Mouse (Mus musculus): ENCODE data around the gene Smyd3. TPM values are rescaled to one million over a fixed set of nuclear protein-coding genes. Genes with fewer than 3 reads are reported as not detected.

Gene Smyd3
- polyA plus RNA-seq, 1 experiment from 2014 or later: 16.1 TPM

DNA sequence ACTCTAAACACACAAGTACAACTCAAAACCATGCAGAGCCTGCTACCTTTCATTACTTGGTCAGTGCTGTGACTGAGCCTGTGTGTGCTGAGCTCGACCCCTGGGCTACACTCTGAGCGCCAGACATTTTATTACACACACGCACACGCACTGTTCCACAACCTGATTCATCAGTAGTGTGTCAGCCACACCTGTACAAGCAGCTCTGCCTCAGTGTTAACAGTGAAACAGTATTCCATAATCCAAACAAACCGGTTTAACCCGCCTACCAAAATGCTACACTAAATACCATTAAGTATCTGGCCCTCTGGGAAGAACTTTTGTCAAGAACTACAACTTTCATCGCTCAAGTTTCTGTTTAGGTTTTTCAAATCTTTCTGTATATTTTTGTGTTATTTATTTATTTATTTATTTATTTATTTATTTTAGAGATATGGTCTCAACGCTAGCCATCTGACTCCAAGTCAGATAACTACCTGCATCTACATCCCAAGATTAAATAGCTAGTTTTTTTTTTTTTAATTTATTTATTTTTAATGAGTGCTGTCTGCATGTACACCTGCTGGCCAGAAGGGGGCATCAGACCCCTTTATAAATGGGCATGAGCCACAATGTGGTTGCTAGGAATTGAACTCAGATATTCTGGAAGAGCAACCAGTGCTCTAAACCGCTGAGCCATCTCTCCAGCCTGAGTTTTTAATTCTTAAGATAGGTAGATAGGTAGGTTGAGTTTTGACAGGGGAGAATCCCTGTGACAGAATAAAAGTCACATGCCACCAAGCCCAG lies 11.1 kb downstream of the Smyd3 start:
- H3K27ac ChIP-seq: no peak overlapping the region
- 57% methylated on average over 9 of the region's 9 CpGs for WGBS
- DNase-seq (ENCODE audit: low spot score): no peak

GRCm38 (mm10) chr1:179502565-179502964 lies 15.3 kb downstream of the Smyd3 start:
- H3K27ac ChIP-seq: no peak overlapping the region
- H3K4me1 ChIP-seq: peaks cover 6% of the 10 kb centered on the region; the same call in 1 of the 2 replicates
- no peak for DNase-seq (ENCODE audit: low spot score)
- 16% methylated on average over 3 of the region's 3 CpGs for WGBS
- H3K27me3 ChIP-seq (ENCODE audit: insufficient read depth, poor library complexity, severe bottlenecking): no peaks in the 10 kb centered on the region
- H3K36me3 ChIP-seq: 0 out of 2 replicates have a peak, but pooled peaks cover under 1% of the 10 kb centered on the region
- H3K9me3 ChIP-seq: no peaks in the 10 kb centered on the region
- H3K4me3 ChIP-seq: no peak overlapping the region

More for the DNA sequence above, 11.1 kb downstream of the Smyd3 start:
- Histone ChIP-seq H3K36me3 (no peaks in the 10 kb centered on the region), H3K9me3 (no peaks in the 10 kb centered on the region), H3K27me3 (ENCODE audit: insufficient read depth, poor library complexity, severe bottlenecking) (no peaks in the 10 kb centered on the region), H3K4me3 (no peak overlapping the region), H3K4me1 (peaks cover 3% of the 10 kb centered on the region; the same call in 1 of the 2 replicates)

- no peaks in the 10 kb centered on the region for H3K9me3 ChIP-seq
- no peak for DNase-seq (ENCODE audit: low spot score)
- 0 out of 2 replicates have a peak, but pooled peaks cover 3% of the 10 kb centered on the region for H3K36me3 ChIP-seq
- H3K27me3 ChIP-seq (ENCODE audit: insufficient read depth, poor library complexity, severe bottlenecking): no peaks in the 10 kb centered on the region
- peaks cover 6% of the 10 kb centered on the region; the same call in 1 of the 2 replicates for H3K4me1 ChIP-seq
- WGBS: 62% methylated on average over 3 of the region's 3 CpGs
- H3K27ac ChIP-seq: no peak overlapping the region
- no peak overlapping the region for H3K4me3 ChIP-seq
Measured at GRCm38 (mm10) chr1:179499257-179499656, 18.6 kb downstream of the Smyd3 start.

DNA sequence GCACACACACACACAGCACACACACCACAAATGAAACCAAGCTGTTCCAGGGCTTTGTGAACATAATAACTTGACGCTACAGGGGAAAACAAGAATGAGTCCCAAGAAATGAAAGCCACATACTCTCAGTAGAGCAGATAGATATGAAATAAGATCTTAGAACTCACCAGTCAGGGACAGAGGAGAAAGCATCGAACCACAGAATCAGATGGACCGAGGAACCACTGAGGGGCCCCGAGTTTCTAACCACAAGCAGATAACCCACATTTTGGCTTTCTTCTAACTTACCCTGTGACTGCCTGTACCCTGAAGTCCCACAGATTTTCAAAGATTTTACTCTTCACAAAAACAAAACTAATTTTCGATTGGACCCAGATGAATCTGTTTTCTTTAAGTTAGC lies 24.9 kb downstream of the Smyd3 start:
- no peak for DNase-seq (ENCODE audit: low spot score)
- H3K36me3 ChIP-seq: peaks cover 6% of the 10 kb centered on the region; the same call in 1 of the 2 replicates
- H3K27me3 ChIP-seq (ENCODE audit: insufficient read depth, poor library complexity, severe bottlenecking): no peaks in the 10 kb centered on the region
- H3K4me1 ChIP-seq: peaks cover 7% of the 10 kb centered on the region
- 84% methylated on average over 5 of the region's 5 CpGs for WGBS
- H3K27ac ChIP-seq: no peak overlapping the region
- H3K4me3 ChIP-seq: no peak overlapping the region
- H3K9me3 ChIP-seq: no peaks in the 10 kb centered on the region

- Histone ChIP-seq H3K4me3 (no peak overlapping the region), H3K9me3 (no peaks in the 10 kb centered on the region), H3K4me1 (peaks cover 24% of the 10 kb centered on the region), H3K36me3 (peaks cover 3% of the 10 kb centered on the region; the same call in 1 of the 2 replicates), H3K27ac (no peak overlapping the region), H3K27me3 (ENCODE audit: insufficient read depth, poor library complexity, severe bottlenecking) (no peaks in the 10 kb centered on the region)
- WGBS: 93% methylated on average over 5 of the region's 5 CpGs
- DNase-seq (ENCODE audit: low spot score): no peak
Measured at GRCm38 (mm10) chr1:179488520-179488919, 29.3 kb downstream of the Smyd3 start.

- peaks cover 3% of the 10 kb centered on the region; the same call in 1 of the 2 replicates for H3K36me3 ChIP-seq
- H3K4me3 ChIP-seq: no peak overlapping the region
- H3K27me3 ChIP-seq (ENCODE audit: insufficient read depth, poor library complexity, severe bottlenecking): no peaks in the 10 kb centered on the region
- no peaks in the 10 kb centered on the region for H3K9me3 ChIP-seq
- DNase-seq (ENCODE audit: low spot score): no peak
- peaks cover 24% of the 10 kb centered on the region for H3K4me1 ChIP-seq
- WGBS: 58% methylated on average over 5 of the region's 5 CpGs
- H3K27ac ChIP-seq: no peak overlapping the region
Measured at GRCm38 (mm10) chr1:179487990-179488389, 29.9 kb downstream of the Smyd3 start.

DNA sequence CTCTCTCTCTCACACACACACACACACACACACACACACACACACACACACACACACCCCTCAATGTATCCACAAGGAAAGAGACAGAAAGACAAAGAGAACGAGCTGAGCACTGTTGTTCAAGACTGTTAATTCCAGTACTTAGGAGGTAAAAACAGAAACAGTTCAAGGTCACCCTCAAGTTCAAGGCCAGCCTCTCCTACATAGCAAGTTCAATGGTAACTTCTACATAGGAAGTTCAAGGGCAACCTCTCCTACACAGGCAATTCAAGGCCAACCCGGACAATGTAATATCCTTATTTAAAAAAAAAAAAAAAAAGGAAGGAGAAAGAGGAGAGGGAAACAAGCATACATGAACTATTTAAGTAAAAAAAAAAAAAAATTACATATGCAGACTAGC lies 30.6 kb downstream of the Smyd3 start:
- WGBS: 84% methylated on average over 2 of the region's 2 CpGs
- Histone ChIP-seq H3K36me3 (peaks cover 3% of the 10 kb centered on the region; the same call in 1 of the 2 replicates), H3K4me3 (no peak overlapping the region), H3K27ac (peak overlapping the region; percentile 22; the same call in 1 of the 2 replicates), H3K4me1 (peaks cover 24% of the 10 kb centered on the region), H3K9me3 (no peaks in the 10 kb centered on the region), H3K27me3 (ENCODE audit: insufficient read depth, poor library complexity, severe bottlenecking) (no peaks in the 10 kb centered on the region)
- no peak for DNase-seq (ENCODE audit: low spot score)

DNA sequence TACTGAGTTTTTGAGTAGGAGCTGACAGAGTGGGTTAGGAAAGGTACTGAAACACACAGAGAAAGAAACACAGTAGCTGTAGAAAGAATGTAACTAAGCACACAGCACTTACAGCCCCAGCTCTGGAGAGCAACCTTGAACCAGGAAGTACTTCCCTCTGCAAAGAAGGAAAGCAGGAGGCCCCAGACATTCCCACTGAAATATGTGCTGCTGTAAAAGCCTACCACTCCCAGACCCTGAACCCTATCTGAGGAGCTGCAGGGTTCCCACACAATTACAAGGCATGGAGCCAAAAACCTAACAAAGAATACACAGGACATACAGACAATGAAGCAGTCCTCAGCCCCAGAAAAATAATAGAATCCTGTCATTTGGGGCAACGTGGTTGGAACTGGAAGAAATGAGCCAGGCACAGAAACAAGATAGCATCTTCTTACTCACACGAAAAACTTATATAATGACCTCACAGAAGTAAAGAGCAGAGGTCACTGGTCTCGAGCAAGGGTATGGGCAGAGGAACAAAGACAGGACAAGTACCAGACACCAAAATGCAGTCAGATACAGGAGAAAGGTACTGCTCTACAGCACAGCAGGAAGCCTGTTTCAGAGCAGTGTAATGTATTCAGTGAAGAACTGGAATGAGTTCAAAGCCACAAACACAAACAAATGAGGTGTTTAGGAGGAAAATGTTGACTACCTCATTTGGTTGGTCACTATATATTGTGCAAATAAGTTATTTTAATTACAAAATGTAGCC lies 31.9 kb downstream of the Smyd3 start:
- 33% methylated on average over 3 of the region's 3 CpGs for WGBS
- no peak for DNase-seq (ENCODE audit: low spot score)
- peak overlapping the region; percentile 69 for H3K27ac ChIP-seq

GRCm38 (mm10) chr1:179480862-179481261 lies 37.0 kb downstream of the Smyd3 start:
- Histone ChIP-seq H3K4me3 (no peak overlapping the region), H3K9me3 (no peaks in the 10 kb centered on the region), H3K4me1 (peaks cover 19% of the 10 kb centered on the region), H3K36me3 (no peaks in the 10 kb centered on the region), H3K27me3 (ENCODE audit: insufficient read depth, poor library complexity, severe bottlenecking) (no peaks in the 10 kb centered on the region), H3K27ac (no peak overlapping the region)
- no peak for DNase-seq (ENCODE audit: low spot score)
- 84% methylated on average over 4 of the region's 4 CpGs for WGBS

More for the DNA sequence above, 31.9 kb downstream of the Smyd3 start:
- Histone ChIP-seq H3K27me3 (ENCODE audit: insufficient read depth, poor library complexity, severe bottlenecking) (no peaks in the 10 kb centered on the region), H3K4me3 (no peak overlapping the region), H3K4me1 (peaks cover 24% of the 10 kb centered on the region), H3K36me3 (peaks cover 3% of the 10 kb centered on the region; the same call in 1 of the 2 replicates), H3K9me3 (no peaks in the 10 kb centered on the region)

DNA sequence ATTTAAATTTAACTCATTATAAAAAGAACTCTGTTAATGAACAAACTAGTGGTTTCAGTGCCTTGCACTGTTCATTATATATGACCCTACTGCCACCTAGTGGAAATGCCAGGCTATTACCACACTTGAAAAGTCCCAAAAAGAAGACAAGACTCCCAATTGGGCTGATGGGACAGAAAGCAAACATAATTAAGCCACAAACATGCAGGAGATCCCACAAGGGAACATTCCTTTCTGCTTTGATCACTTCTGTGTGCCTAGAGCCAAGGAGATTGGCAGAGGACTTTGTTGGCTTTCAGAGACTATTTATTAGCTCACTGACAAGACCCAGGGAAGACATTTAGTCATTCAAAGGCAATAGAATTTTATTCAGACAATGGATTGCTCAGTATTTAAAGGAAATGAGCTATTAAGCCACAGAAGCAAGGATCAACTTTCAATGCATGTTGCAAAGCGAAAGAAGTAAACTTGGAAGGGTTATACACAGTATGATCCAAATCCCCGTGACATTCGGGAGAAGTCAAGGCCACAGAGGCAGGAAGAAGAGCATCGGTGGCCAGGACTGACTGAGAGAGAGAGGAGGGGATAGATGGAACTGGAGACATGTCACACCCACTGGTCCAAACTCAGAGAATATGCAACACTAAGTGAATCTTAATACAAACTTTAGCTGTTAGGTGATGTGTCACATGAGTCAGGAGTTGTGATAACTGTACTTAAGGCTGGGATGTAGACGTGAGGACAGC lies 40.5 kb downstream of the Smyd3 start:
- H3K9me3 ChIP-seq: peaks cover 8% of the 10 kb centered on the region
- 83% methylated on average over 5 of the region's 5 CpGs for WGBS

DNA sequence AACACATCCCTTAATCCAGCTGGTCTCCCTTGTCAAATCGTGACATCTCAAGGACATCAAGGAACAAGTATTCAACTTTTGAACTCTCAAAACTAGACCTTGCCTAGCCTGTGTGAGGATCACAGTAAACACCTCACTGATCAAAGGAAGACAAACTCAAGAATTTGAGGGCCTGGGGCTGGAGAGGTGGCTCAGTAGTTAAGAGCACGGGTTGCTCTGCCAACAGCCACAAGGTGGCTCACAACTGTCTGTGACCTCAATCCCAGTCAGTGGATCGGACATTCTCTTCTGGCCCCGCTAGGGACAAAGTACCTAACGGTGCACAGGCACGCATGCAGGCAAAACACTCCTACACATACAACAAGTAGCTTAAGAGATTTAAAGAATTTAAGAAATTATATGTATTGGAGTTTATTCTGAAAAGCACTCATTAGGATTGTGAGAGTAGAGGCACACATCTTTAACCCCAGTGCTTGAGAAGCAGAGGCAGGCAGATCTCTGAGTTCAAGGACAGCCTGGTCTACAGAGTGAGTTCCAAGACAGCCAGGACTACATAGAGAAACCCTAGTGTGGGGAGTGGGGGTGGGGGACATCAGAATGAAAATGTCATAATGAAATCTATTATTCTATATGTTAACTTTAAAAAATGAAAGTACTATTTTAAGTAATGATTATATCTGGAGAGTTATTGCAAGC lies 41.2 kb downstream of the Smyd3 start:
- Histone ChIP-seq H3K27me3 (ENCODE audit: insufficient read depth, poor library complexity, severe bottlenecking) (no peaks in the 10 kb centered on the region), H3K27ac (peak overlapping the region; percentile 47; the same call in 1 of the 2 replicates), H3K9me3 (peaks cover 8% of the 10 kb centered on the region), H3K4me1 (peaks cover 34% of the 10 kb centered on the region), H3K36me3 (peaks cover 17% of the 10 kb centered on the region; the same call in 1 of the 2 replicates), H3K4me3 (no peak overlapping the region)
- DNase-seq (ENCODE audit: low spot score): no peak
- WGBS: 54% methylated on average over 6 of the region's 6 CpGs

More for the DNA sequence above, 40.5 kb downstream of the Smyd3 start:
- Histone ChIP-seq H3K4me3 (no peak overlapping the region), H3K27ac (no peak overlapping the region), H3K36me3 (peaks cover 9% of the 10 kb centered on the region; the same call in 1 of the 2 replicates), H3K27me3 (ENCODE audit: insufficient read depth, poor library complexity, severe bottlenecking) (no peaks in the 10 kb centered on the region), H3K4me1 (peaks cover 34% of the 10 kb centered on the region)
- DNase-seq (ENCODE audit: low spot score): no peak

DNA sequence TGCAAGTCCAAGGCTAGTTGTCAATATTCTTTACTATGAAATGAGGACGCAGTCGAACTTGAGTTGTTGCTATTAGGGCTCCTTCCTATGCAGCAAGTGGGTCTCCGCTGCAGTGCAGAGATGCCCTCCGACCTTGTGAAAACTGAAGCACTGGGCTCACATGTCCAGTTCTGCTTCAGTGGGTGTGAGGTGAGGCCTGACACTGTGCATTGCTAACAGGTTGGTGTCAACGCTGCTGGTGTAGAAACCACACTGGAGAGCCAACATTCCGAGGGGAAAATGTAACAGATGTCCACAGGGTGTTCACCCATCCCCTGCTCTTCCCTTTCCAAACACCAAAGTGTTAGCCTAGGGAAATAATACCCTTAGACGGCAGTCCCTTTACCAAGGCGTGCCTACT lies 43.1 kb downstream of the Smyd3 start:
- no peak for DNase-seq (ENCODE audit: low spot score)
- Histone ChIP-seq H3K27me3 (ENCODE audit: insufficient read depth, poor library complexity, severe bottlenecking) (no peaks in the 10 kb centered on the region), H3K4me3 (no peak overlapping the region), H3K4me1 (peaks cover 34% of the 10 kb centered on the region), H3K27ac (peak overlapping the region; percentile 59), H3K9me3 (peaks cover 8% of the 10 kb centered on the region), H3K36me3 (peaks cover 17% of the 10 kb centered on the region; the same call in 1 of the 2 replicates)
- WGBS: 59% methylated on average over 8 of the region's 8 CpGs
